Mouse (Mus musculus): ENCODE data around the gene Sema4d.

Gene Sema4d

DNA sequence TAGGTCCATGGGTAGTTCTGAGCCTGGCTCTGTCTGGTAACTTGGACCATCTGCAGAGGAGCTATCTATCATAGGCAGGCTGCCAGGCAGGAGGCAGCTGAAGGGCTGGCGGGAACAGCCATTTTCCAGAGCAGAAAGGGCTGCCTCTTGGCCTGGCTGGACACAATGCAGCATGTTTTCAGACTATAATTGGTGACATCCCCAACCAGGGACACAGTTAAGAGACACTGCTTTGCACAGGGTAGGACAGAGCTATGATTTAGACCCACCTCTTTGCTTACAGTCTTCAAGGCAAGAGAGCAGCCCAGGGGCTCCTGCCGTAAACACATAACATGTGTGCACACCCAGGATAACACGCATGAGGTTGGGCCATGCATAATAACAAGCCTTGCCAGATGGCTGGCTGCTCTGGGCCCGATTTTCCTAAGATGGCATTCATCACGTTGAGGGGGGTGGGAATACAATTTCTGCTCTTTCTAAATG lies 23.1 kb upstream of the Sema4d start:
- intact Hi-C loops (cut with DNase I): no loop called here

DNA sequence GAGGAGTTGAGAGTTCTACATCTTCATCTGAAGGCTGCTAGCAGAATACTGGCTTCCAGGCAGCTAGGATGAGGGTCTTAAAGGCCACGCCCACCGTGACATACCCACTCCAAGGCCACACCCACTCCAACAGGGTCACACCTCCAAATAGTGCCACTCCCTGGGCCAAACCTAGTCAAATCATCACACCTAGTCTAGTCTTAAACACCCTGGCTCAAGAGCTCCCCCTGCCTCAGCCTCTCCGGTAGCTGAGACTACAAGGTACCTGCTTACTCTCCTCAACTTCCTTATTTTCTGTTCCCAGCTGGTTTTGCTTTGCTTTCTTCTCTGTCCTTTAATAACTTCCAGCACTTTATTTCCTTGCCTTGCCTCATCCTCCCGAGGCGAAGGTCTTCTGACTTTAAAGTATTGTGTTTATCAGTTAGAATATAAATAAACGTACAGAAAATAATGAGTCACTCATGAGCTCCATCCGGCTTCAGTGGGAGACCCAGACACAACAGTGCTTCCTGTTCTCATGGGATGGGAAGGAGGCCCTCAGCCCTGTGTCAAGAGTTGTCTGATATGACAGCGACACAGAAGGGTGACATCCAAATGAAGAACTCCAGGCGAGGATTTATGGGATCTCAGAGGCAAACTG lies 22.4 kb upstream of the Sema4d start:
- intact Hi-C loops (cut with DNase I): no loop called here

DNA sequence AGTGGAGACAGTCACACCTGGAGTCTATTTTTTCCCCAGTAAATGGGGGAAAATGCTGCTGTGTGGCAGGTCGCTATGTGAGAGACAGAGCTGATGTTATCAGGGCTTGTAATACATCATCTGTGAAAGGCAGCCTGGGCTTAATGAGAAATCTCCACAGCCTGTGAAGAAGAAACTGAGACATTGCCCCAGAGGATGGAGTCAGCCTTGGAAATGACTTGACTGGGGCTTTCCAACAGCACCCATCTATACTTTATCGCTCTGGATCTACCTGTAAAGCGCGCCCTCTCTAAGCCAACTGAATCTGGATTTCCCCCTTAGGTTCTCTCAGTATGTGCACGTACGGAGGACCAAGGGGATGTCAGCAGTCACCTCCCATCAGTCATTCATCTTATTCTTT lies 21.1 kb upstream of the Sema4d start:
- intact Hi-C loops (cut with DNase I): no loop called here

DNA sequence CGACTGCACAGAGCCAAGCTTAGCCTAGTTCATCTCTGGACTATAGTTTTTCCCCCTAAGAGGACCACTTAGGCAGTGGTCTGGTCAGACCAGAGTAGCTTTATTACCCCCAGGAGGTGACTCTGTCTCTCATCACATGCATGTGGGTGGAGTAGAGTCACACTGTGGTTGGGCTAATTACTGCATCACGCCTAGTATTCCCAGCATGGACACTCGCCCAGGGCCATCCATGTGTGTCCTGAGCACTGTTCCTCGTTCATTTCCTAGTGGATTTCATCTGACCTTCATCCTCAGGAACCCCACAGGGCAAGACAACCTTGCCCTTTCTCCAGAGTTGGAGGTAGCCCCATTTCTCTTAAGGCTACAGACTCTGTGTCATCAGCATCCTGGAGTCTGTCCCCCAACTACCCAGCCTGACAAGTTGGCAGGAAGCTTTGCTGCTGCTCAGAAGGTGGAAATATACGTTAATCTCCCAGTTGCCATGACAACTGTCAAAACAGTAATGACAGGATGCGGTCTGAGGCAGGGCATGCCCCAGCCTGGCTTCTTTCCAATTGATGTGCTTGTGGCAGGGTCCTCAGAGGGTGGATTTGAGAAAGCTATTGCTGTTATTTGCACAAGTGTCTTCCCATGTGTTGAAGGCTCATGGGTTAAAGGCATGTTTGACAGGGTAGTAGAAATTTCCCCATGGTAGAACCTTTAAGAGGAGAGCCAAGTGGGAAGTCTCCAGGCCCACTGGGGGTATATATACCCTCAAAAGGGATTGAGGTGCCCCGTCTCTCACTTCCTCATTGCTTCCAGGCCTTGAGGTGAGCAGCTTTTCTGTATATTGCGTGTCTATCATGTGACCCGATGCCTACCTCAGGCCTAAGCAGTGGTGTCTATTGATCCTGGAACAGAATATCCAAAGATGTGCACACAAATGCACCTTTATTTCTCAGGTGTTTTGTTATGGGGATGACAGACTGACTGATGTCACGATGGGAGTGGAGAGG lies 20.4 kb upstream of the Sema4d start:
- intact Hi-C loops (cut with DNase I): no loop called here

DNA sequence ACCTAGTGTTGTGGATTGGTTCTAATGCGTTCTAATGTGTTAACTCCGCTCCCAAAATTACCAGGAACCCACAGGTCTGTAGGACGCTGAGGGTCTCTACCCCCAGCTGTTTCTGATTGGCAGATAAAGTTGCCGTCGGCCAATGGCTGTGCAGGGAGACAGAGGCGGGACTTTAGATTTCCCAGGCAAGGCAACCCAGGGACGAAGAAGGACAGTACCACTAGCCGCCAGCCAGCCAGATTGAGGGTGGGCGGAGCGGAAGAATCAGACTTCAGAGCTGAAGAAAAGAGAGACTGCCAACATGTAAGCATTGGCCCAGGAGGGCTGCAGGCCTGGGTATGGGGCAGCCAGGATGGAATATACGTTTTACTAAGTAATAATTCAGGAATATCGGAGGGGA lies 14.6 kb upstream of the Sema4d start:
- intact Hi-C loops (cut with DNase I): no loop called here

DNA sequence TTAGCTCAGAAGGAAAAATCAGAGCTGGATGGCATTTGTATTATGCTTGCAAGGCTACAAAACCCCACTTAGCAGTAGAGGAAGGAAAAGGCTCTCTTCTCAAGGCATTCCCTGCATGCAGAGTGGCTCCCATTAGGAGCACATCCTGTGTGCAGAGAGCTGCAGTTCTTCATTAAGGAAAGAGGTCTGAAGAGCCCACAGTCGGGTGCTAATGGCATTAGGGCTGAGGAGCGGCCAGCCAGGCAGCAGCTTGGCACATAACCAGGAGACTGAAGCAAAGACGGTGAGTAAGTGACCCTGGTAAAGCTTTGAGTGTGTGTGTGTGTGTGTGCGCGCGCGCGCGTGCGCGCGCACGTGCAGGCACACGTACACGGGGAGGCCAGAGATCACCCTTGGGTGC lies 12.7 kb upstream of the Sema4d start:
- intact Hi-C loops (cut with DNase I): no loop called here

DNA sequence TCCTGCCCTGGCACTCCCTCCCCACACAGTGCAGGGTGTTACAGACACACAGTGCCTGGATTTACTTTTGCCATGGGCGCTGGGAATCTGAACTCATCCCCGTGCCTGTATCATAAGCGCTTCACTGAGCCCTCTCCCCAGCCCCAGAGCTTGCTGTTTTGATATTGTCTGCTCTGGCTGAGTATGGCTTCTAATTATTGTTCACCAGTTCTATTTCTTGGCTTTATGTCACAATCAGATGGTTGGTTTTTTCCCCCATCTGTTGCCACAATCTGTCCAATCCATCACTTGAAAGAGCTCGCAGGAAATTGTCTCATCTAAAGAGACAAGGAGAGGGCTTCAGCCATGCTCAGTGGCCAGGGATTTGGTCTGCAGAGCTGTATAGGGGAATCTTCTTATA lies 12.1 kb upstream of the Sema4d start:
- intact Hi-C loops (cut with DNase I): no loop called here

DNA sequence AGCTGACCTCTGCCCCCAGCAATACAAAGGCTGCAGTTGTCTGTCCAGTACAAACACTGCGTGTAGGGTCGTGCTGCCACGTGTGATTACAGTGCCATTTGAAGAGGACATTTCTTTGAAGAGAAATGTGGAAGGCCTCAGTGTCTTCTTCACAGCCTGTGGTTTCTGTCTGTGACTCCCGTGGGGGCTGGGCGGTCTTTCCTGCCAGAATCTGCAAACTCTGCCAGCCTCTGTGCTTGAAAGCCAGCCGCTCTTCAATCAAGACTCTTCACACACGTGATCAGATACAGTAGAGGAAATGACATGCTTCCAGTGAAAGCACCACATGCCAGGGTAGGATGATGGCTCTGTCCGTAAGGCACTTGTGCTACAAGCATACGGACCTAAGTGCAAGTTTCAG lies 7.4 kb upstream of the Sema4d start:
- intact Hi-C loops (cut with DNase I): no loop called here

DNA sequence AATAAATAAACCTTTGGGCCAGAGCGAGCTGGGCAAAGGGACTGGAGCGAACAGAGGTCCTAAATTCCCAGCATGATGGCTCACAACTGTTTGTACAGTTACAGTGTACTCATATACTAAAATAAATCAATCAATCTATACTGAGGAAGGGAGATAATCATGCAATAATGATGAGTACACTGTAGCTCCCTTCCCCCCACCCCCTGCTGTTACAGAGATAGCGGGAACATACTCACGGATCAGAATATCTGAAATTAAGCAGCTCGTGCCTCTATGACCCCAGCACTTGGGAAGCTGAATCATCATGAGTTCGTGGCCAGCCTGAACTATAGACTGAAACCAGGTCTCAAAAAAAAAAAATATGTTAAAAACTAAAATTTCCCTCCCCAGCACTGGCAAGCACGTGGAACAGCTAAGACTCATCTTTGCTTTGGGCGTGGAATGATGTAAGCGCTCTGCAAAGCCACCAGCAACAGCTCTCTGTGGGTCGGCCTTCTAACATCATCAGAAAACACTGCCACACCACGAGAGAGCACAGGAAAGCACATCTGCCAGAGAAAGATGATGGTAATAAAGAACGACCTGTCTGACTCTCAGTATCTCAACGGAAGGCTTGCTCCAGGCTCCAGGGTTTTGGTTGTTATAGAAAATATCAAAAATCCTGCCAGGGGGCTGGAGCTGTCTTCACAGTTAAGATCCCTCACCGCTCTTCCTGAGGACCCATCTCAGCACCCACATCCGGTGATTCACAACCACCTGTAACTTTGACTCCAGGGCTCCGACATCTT lies 6.4 kb upstream of the Sema4d start:
- intact Hi-C loops (cut with DNase I): no loop called here

DNA sequence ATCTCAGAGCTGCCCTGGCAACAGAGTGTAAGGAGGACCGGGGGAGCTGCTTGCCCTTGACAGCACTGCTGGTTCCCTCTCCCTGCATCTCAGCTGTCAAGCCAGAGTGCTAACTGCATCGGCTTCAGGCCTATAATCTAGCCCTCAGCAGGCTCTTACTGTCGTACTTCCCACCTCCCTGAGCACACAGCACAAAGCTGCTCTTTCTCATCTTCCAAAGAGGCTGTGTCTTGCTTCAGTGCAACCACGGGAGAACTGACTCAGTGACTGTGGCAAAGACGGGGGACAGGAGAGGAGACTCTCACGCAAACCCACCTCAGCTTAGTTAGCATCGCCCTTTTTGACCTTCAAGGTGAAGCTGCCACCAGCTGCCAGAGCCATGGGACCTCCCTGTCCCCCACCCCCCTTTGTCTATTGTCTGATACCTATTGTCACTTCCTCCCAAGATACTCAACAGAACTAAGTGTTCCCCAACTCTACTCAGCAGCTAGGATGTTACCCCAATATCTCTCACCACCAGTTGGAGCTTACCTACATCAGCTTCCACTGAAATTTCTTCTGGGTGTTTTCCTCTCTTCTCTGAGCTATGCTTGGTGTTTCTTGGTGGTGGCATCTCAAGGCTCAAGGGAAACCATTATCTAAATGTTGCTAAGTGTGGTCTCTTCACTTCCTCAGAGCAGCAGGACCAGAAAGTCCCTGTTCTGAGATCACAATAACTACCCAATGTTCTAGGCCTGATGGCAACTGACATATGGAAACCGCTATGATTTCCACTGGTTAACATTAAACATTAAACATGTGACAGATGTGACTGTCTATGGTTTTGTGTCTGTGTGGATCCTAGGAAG lies 4.6 kb upstream of the Sema4d start:
- intact Hi-C loops (cut with DNase I): no loop called here

DNA sequence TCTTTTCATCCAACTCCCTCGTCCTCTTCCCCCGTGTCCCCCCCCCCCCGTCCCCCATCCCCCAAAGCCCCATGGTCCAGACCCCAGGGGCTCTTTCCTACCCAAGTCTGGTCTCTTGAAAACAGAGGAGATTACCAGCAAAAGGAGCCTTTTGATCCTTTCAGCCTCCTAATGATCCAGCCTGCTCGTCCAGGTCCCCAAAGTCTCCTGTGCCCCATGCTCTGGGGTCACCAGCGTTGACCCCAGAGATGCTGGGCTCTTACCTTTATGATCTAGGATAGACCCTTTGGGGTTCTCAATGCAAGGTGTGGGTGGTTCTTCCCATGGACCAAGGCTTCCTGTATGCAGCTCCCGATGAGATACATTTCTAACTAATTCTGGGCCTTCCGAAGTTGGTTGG lies 401 bp upstream of the Sema4d start:
- intact Hi-C loops (cut with DNase I): no loop called here

DNA sequence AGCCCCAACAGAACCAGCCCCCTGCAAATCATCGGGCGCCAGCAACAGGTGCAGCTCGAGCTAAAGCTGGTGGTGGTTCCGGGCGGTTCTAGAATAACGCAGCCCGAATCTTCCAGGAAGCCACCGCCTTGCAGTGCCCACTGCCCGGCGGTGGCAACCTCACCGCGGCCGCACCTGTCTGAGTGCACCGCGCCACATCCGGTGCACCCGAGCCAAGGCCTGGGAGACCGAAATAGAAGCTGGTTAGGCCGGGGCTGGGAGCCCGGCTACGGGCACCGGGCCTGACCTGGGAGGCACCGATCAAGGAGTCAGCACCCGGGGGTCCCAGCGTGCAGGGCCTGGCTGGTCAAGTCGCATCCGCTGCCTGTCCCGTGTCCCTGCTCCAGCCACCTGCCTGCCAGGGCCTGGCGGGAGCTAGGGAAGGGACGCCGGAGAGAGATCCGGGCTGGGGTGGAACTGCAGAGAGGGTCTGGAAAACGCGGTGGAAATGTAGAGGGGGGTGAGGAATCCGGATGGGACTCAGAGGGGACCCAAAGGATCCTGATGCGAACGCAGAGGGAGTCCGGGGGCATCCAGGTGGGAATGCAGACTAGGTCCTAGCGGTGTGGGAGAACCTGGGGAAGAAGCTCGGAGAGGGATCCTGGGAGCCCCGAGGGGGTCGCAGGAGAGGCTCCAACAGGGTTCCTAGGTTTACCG lies 670 bp downstream of the Sema4d start:
- intact Hi-C loops (cut with DNase I): no loop called here

DNA sequence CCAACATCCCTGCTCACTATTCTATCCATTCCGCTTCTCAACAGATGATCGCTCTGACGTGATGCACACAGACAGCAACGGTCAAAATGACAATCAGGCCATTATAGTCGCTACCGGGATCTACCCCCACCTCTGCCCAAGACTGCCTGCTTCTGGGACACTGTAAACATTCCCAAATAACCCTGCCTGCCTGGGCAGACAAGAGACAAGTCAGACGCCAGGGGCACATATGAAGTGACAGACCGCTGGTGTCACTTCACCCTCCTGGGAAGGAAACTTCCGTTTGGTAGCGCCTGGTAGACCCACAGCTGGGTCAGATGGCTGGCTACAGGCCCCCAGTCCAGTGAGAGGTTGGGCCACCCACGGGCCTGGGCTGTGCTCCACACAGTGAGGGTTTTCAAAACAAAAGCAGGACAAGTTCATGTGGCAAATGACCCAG lies 1.4 kb downstream of the Sema4d start:
- intact Hi-C loops (cut with DNase I): no loop called here

DNA sequence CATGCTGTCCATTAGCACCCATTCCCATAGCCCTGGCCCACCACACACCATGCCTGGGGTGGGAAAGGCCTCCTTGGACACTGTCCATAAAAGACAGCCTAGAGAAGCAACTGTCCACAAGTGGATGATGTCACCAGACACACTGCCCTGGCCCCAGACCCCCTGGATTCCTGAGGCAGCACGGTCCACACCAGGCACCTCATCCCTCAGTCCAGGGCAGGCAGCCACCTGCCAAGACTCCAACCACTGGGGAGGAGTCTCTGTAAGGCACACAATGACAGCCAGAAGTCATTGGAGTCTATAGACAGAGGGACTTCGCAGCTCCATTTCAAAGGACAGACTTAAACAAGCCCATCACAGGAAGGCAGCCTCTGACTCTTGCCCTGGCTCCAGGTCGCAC lies 1.9 kb downstream of the Sema4d start:
- intact Hi-C loops (cut with DNase I): no loop called here

DNA sequence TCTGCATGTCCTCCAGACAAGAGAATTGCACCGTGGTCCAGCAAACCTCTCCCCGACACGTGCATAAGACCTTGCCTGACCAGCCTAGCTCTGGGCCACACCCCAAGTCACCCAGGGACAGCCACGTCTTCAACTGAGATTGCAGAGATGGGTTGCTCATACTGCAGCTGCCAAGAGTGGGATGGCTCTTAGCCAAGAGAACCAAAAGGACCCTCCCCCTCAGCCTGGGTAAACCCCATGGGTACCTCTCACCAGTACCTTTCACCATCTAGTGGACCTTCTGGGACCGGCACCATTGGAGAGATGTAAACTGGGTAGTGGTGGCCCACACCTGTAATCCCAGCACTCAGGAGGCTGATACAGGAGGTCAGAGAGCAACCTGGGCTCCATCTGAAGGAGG lies 2.8 kb downstream of the Sema4d start:
- intact Hi-C loops (cut with DNase I): no loop called here

DNA sequence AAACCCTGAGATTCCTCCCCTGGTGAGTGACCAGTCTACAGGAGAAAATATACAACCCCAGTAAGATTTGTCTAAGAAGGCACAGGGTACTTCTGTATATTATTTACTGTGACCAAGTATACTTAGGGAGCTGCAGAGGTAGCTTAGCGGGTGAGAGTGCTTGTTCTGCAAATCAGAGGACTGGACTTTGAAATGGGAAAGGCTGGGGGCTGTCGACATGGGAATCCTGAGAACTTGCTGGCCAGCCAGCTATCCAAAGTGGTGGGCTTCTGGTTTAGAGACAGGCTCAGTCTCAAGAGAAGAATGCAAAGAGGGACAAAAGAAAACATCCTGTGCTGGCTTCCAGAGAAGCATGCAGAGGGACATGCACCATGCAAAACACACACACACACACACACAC lies 5.7 kb downstream of the Sema4d start:
- intact Hi-C loops (cut with DNase I): loop anchor here (10.0 kb wide), 1 partner anchor 63 kb away; no protein-coding TSS in a partner anchor

DNA sequence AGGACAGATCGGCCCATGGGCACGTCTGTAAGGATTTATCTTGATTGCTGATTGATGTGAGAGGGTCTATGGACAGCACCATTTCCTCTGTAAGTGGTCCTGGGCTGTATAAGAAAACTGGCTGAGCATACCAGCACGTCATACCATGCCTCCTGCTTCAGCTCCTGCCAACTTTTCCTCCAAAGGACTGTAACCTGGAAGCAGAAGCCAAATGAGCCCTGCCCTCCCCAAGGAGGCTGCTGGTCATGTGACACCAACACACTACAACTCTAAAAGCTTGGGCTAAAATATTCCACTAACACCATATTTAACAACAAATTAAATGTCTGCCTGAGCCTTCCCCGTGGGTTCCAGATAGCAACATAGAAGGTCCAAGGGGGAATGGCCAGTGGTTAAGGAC lies 6.9 kb downstream of the Sema4d start:
- intact Hi-C loops (cut with DNase I): loop anchor here (10.0 kb wide), 1 partner anchor 62 kb away; no protein-coding TSS in a partner anchor

DNA sequence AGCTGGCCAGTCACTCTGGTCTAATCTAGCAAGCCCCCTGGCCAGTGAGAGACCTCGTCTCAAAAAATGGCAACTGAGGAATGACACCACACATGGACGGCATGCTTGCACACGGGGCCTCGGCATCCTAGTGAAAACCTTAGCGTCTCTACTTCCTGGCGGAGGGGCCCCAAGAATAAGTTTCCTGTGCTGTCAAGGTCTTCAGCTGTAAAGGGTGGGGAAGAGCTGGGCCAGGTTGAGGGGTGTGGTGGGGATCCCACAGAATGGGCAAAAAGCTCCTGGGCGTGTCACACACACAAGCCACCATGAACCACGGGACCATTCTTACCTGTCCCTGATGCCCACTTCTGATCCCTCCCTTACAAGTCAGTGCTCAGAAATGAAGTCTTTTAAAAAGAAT lies 9.1 kb downstream of the Sema4d start:
- intact Hi-C loops (cut with DNase I): loop anchor here (10.0 kb wide), 1 partner anchor 60 kb away; no protein-coding TSS in a partner anchor

DNA sequence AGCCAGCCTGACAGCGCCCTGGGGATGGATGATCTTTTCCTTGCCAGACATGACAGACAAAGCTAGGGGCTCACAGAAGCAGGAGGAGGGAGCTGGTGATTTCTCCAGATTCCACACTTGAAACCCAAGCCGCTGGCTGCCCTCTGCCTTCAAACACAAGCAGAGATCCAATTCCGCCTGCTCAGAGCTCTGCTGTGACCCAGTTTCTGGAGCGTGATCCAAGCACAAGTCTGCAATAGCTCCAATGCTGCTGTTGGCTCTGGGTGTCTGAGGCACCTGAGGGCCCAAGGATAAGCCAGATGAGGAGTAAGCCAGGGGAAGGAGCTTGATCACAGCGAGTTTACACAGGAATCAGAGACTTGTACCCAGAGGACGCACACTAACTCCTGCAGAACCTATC lies 9.7 kb downstream of the Sema4d start:
- intact Hi-C loops (cut with DNase I): loop anchor here (10.0 kb wide), 1 partner anchor 59 kb away; no protein-coding TSS in a partner anchor
